Mouse (Mus musculus): ENCODE results near the gene Naa60. TPM values are rescaled to one million over a fixed set of nuclear protein-coding genes. Genes with fewer than 3 reads are reported as not detected.
A peak's percentile ranks its signal among the peaks of the same experiment; 100 is the strongest.

Naa60 gene
- polyA plus RNA-seq, 1 experiment from 2014 or later, result 42.6 TPM

DNA sequence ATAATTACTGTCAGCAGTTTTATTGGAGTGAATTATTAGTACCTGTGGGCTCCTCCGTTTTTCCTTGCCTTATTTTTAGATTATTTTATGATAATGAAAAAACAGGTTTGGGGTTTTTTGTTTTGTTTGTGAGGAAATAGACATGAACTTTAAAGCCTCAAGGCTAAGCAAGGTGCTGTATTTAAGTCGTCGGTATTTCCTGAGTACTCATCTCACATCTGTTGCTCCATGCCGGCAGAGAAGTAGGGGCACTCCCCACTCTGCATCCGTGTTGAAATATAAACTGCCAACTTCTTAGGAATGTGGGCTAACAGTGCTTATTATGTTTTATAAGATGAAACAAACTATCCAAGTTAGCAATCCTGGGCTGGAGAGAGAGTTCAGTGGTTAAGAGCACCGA lies 23.9 kb downstream of the Naa60 start:
- Histone ChIP-seq H3K4me2 (replicated peaks; ENCODE audit: low read depth, low read length) (no peak overlapping the region), H3K36me3 (ENCODE audit: insufficient read depth, low read length) (peaks cover 31% of the 10 kb centered on the region; the same call in 1 of the 2 replicates), H3K9ac (replicated peaks; ENCODE audit: low read depth) (no peak overlapping the region), H3K27me3 (replicated peaks; ENCODE audit: insufficient read depth, low read length) (no peaks in the 10 kb centered on the region), H3K4me3 (ENCODE audit: low read depth, low read length) (no peak overlapping the region), H3K4me1 (ENCODE audit: insufficient read depth, low read depth, low read length) (no peaks in the 10 kb centered on the region), H3K27ac (ENCODE audit: low read length) (0 out of 2 replicates have a peak overlapping the region, but pooled peaks have one; percentile 1), H3K9me3 (ENCODE audit: low read length) (no peaks in the 10 kb centered on the region)
- no peak for TF ChIP-seq EP300 (IDR thresholded peaks at IDR 0.05)
- no peak for TF ChIP-seq CTCF (IDR thresholded peaks at IDR 0.05)
- ATAC-seq, result peak; percentile 45
- peak; percentile 42 for DNase-seq (ENCODE audit: low spot score)
- WGBS, result 53% methylated on average over 6 of the region's 6 CpGs

- no peak for TF ChIP-seq EP300 (IDR thresholded peaks at IDR 0.05)
- Histone ChIP-seq H3K27ac (ENCODE audit: low read length) (no peak overlapping the region), H3K4me3 (ENCODE audit: low read depth, low read length) (no peak overlapping the region), H3K36me3 (ENCODE audit: insufficient read depth, low read length) (peaks cover 32% of the 10 kb centered on the region; the same call in 1 of the 2 replicates), H3K9me3 (ENCODE audit: low read length) (no peaks in the 10 kb centered on the region), H3K9ac (replicated peaks; ENCODE audit: low read depth) (no peak overlapping the region), H3K4me1 (ENCODE audit: insufficient read depth, low read depth, low read length) (no peaks in the 10 kb centered on the region), H3K4me2 (replicated peaks; ENCODE audit: low read depth, low read length) (no peak overlapping the region), H3K27me3 (replicated peaks; ENCODE audit: insufficient read depth, low read length) (no peaks in the 10 kb centered on the region)
- WGBS, result 83% methylated on average over 1 of the region's 1 CpGs
- no peak for ATAC-seq
- no peak for DNase-seq (ENCODE audit: low spot score)
Observed at GRCm38 (mm10) chr16:3896553-3896952, 24.4 kb downstream of the Naa60 start.

GRCm38 (mm10) chr16:3907471-3907870 lies 35.3 kb downstream of the Naa60 start:
- H3K9ac ChIP-seq (replicated peaks; ENCODE audit: low read depth), result no peak overlapping the region
- no peak for TF ChIP-seq EP300 (IDR thresholded peaks at IDR 0.05)
- TF ChIP-seq CTCF (IDR thresholded peaks at IDR 0.05), result no peak
- H3K4me3 ChIP-seq (ENCODE audit: low read depth, low read length), result no peak overlapping the region
- H3K27ac ChIP-seq (ENCODE audit: low read length), result no peak overlapping the region
- H3K36me3 ChIP-seq (ENCODE audit: insufficient read depth, low read length), result no peaks in the 10 kb centered on the region
- DNase-seq (ENCODE audit: low spot score), result no peak
- no peak overlapping the region for H3K4me2 ChIP-seq (replicated peaks; ENCODE audit: low read depth, low read length)
- no peaks in the 10 kb centered on the region for H3K27me3 ChIP-seq (replicated peaks; ENCODE audit: insufficient read depth, low read length)
- H3K9me3 ChIP-seq (ENCODE audit: low read length), result no peaks in the 10 kb centered on the region
- H3K4me1 ChIP-seq (ENCODE audit: insufficient read depth, low read depth, low read length), result peaks cover 5% of the 10 kb centered on the region; the same call in 1 of the 2 replicates
- WGBS, result 73% methylated on average over 2 of the region's 2 CpGs
- ATAC-seq, result no peak

- DNase-seq (ENCODE audit: low spot score) (peak; percentile 98), ATAC-seq (peak; percentile 99)
- Histone ChIP-seq H3K4me3 (ENCODE audit: low read depth, low read length) (peak within 1 kb of the TSS; percentile 60), H3K9me3 (ENCODE audit: low read length) (no peaks in the 10 kb centered on the region), H3K27me3 (replicated peaks; ENCODE audit: insufficient read depth, low read length) (no peaks in the 10 kb centered on the region), H3K36me3 (ENCODE audit: insufficient read depth, low read length) (no peaks in the 10 kb centered on the region), H3K4me1 (ENCODE audit: insufficient read depth, low read depth, low read length) (peaks cover 5% of the 10 kb centered on the region; the same call in 1 of the 2 replicates), H3K9ac (replicated peaks; ENCODE audit: low read depth) (peak within 1 kb of the TSS; percentile 54), H3K4me2 (replicated peaks; ENCODE audit: low read depth, low read length) (peak within 1 kb of the TSS; percentile 74), H3K27ac (ENCODE audit: low read length) (peak within 1 kb of the TSS; percentile 33)
- 0% methylated on average over 33 of the region's 33 CpGs for WGBS
- TF ChIP-seq CTCF (IDR thresholded peaks at IDR 0.05) (peak; percentile 90), EP300 (IDR thresholded peaks at IDR 0.05) (no peak)
Observed at GRCm38 (mm10) chr16:3908537-3909111, 36.4 kb downstream of the Naa60 start, which contains the start of the genes 1700037C18Rik and Cluap1. Gene 1700037C18Rik, minus strand, starts transcription at chr16:3908689. Gene Cluap1, plus strand, starts transcription at chr16:3908801.

DNA sequence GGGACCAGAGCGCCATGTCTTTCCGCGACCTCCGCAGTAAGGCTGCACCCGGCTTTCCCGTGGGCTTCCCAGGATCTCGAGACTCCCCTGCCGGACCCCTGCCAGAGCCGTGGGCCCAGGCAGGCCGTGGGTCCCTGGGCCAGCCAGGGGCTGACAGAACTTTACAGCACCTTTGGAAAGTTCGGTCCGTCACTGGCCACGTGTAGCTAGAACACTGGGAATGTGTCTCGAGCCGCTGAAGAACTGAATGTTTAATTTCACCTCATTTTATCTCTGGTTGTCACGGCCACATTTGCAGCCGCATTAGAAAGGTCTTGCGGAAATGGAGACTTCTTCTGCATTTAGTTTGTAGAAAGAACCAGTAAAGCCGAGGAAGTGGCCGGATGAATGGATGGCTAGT lies 36.9 kb downstream of the Naa60 start:
- peak overlapping the region; percentile 52 for H3K9ac ChIP-seq (replicated peaks; ENCODE audit: low read depth)
- no peaks in the 10 kb centered on the region for H3K9me3 ChIP-seq (ENCODE audit: low read length)
- WGBS, result 4% methylated on average over 20 of the region's 20 CpGs
- H3K36me3 ChIP-seq (ENCODE audit: insufficient read depth, low read length), result no peaks in the 10 kb centered on the region
- no peak for DNase-seq (ENCODE audit: low spot score)
- no peaks in the 10 kb centered on the region for H3K27me3 ChIP-seq (replicated peaks; ENCODE audit: insufficient read depth, low read length)
- ATAC-seq, result no peak; the same call in 1 of the 2 replicates
- peaks cover 5% of the 10 kb centered on the region; the same call in 1 of the 2 replicates for H3K4me1 ChIP-seq (ENCODE audit: insufficient read depth, low read depth, low read length)
- peak overlapping the region; percentile 74 for H3K4me2 ChIP-seq (replicated peaks; ENCODE audit: low read depth, low read length)
- peak overlapping the region; percentile 60 for H3K4me3 ChIP-seq (ENCODE audit: low read depth, low read length)
- H3K27ac ChIP-seq (ENCODE audit: low read length), result peak overlapping the region; percentile 33; the same call in 1 of the 2 replicates
- TF ChIP-seq EP300 (IDR thresholded peaks at IDR 0.05) (no peak), CTCF (IDR thresholded peaks at IDR 0.05) (no peak)

GRCm38 (mm10) chr16:3920756-3921155 lies 48.6 kb downstream of the Naa60 start:
- H3K27ac ChIP-seq (ENCODE audit: low read length), result no peak overlapping the region
- DNase-seq (ENCODE audit: low spot score), result no peak
- no peak for ATAC-seq
- H3K4me1 ChIP-seq (ENCODE audit: insufficient read depth, low read depth, low read length), result no peaks in the 10 kb centered on the region
- peaks cover 2% of the 10 kb centered on the region for H3K36me3 ChIP-seq (ENCODE audit: insufficient read depth, low read length)
- WGBS, result 81% methylated on average over 2 of the region's 2 CpGs
- H3K27me3 ChIP-seq (replicated peaks; ENCODE audit: insufficient read depth, low read length), result no peaks in the 10 kb centered on the region
- H3K9me3 ChIP-seq (ENCODE audit: low read length), result no peaks in the 10 kb centered on the region
- H3K9ac ChIP-seq (replicated peaks; ENCODE audit: low read depth), result no peak overlapping the region
- no peak overlapping the region for H3K4me2 ChIP-seq (replicated peaks; ENCODE audit: low read depth, low read length)
- no peak overlapping the region for H3K4me3 ChIP-seq (ENCODE audit: low read depth, low read length)
- TF ChIP-seq EP300 (IDR thresholded peaks at IDR 0.05) (no peak), CTCF (IDR thresholded peaks at IDR 0.05) (no peak)
